Mouse (Mus musculus): ENCODE results near the gene Arl15. TPM values are rescaled to one million over a fixed set of nuclear protein-coding genes. Genes with fewer than 3 reads are reported as not detected.

Arl15 gene
- polyA plus RNA-seq, 1 experiment from 2014 or later: 12.9 TPM

GRCm38 (mm10) chr13:113918668-113919067 is 124.4 kb downstream of the Arl15 start:
- no peak for DNase-seq (ENCODE audit: low spot score)
- no peak overlapping the region for H3K27ac ChIP-seq
- H3K9me3 ChIP-seq (replicated peaks): no peaks in the 10 kb centered on the region
- H3K4me3 ChIP-seq: no peak overlapping the region
- peaks cover 8% of the 10 kb centered on the region for H3K4me1 ChIP-seq
- H3K36me3 ChIP-seq: 0 out of 2 replicates have a peak, but pooled peaks cover 3% of the 10 kb centered on the region
- 95% methylated on average over 7 of the region's 7 CpGs for WGBS
- H3K27me3 ChIP-seq (ENCODE audit: low read depth, poor library complexity, severe bottlenecking): no peaks in the 10 kb centered on the region

GRCm38 (mm10) chr13:113935697-113936096 is 141.4 kb downstream of the Arl15 start:
- H3K36me3 ChIP-seq: no peaks in the 10 kb centered on the region
- H3K27ac ChIP-seq: no peak overlapping the region
- no peak for DNase-seq (ENCODE audit: low spot score)
- 91% methylated on average over 4 of the region's 4 CpGs for WGBS
- H3K4me1 ChIP-seq: peaks cover 9% of the 10 kb centered on the region
- no peak overlapping the region for H3K4me3 ChIP-seq
- no peaks in the 10 kb centered on the region for H3K9me3 ChIP-seq (replicated peaks)
- H3K27me3 ChIP-seq (ENCODE audit: low read depth, poor library complexity, severe bottlenecking): no peaks in the 10 kb centered on the region

- Histone ChIP-seq H3K4me3 (no peak overlapping the region), H3K36me3 (no peaks in the 10 kb centered on the region), H3K4me1 (peaks cover 9% of the 10 kb centered on the region), H3K27ac (no peak overlapping the region), H3K27me3 (ENCODE audit: low read depth, poor library complexity, severe bottlenecking) (no peaks in the 10 kb centered on the region), H3K9me3 (replicated peaks) (no peaks in the 10 kb centered on the region)
- DNase-seq (ENCODE audit: low spot score): no peak
- WGBS: 97% methylated on average over 5 of the region's 5 CpGs
Observed at GRCm38 (mm10) chr13:113937231-113937630, 142.9 kb downstream of the Arl15 start.

GRCm38 (mm10) chr13:113938561-113938960 is 144.3 kb downstream of the Arl15 start:
- H3K27ac ChIP-seq: no peak overlapping the region
- peaks cover 9% of the 10 kb centered on the region for H3K4me1 ChIP-seq
- no peak overlapping the region for H3K4me3 ChIP-seq
- no peaks in the 10 kb centered on the region for H3K36me3 ChIP-seq
- H3K27me3 ChIP-seq (ENCODE audit: low read depth, poor library complexity, severe bottlenecking): no peaks in the 10 kb centered on the region
- peak; percentile 44 for DNase-seq (ENCODE audit: low spot score)
- WGBS: 48% methylated on average over 9 of the region's 9 CpGs
- H3K9me3 ChIP-seq (replicated peaks): no peaks in the 10 kb centered on the region

- 92% methylated on average over 10 of the region's 10 CpGs for WGBS
- no peak for DNase-seq (ENCODE audit: low spot score)
Observed at GRCm38 (mm10) chr13:113939097-113939496, 144.8 kb downstream of the Arl15 start.

GRCm38 (mm10) chr13:113939681-113940080 is 145.4 kb downstream of the Arl15 start:
- DNase-seq (ENCODE audit: low spot score): no peak
- Histone ChIP-seq H3K4me1 (peaks cover 9% of the 10 kb centered on the region), H3K27me3 (ENCODE audit: low read depth, poor library complexity, severe bottlenecking) (no peaks in the 10 kb centered on the region), H3K36me3 (no peaks in the 10 kb centered on the region), H3K4me3 (no peak overlapping the region), H3K9me3 (replicated peaks) (no peaks in the 10 kb centered on the region), H3K27ac (no peak overlapping the region)
- 86% methylated on average over 3 of the region's 3 CpGs for WGBS

More at GRCm38 (mm10) chr13:113939097-113939496, 144.8 kb downstream of the Arl15 start:
- no peaks in the 10 kb centered on the region for H3K36me3 ChIP-seq
- H3K27ac ChIP-seq: no peak overlapping the region
- H3K4me1 ChIP-seq: peaks cover 9% of the 10 kb centered on the region
- H3K27me3 ChIP-seq (ENCODE audit: low read depth, poor library complexity, severe bottlenecking): no peaks in the 10 kb centered on the region
- H3K4me3 ChIP-seq: no peak overlapping the region
- no peaks in the 10 kb centered on the region for H3K9me3 ChIP-seq (replicated peaks)

GRCm38 (mm10) chr13:113940151-113940550 is 145.8 kb downstream of the Arl15 start:
- Histone ChIP-seq H3K27ac (no peak overlapping the region), H3K27me3 (ENCODE audit: low read depth, poor library complexity, severe bottlenecking) (no peaks in the 10 kb centered on the region), H3K4me3 (no peak overlapping the region), H3K4me1 (peaks cover 9% of the 10 kb centered on the region), H3K36me3 (no peaks in the 10 kb centered on the region), H3K9me3 (replicated peaks) (no peaks in the 10 kb centered on the region)
- no peak for DNase-seq (ENCODE audit: low spot score)
- WGBS: 96% methylated on average over 7 of the region's 7 CpGs

GRCm38 (mm10) chr13:113941943-113942342 is 147.6 kb downstream of the Arl15 start:
- 91% methylated on average over 3 of the region's 3 CpGs for WGBS
- no peaks in the 10 kb centered on the region for H3K27me3 ChIP-seq (ENCODE audit: low read depth, poor library complexity, severe bottlenecking)
- no peaks in the 10 kb centered on the region for H3K36me3 ChIP-seq
- H3K9me3 ChIP-seq (replicated peaks): no peaks in the 10 kb centered on the region
- peaks cover 9% of the 10 kb centered on the region for H3K4me1 ChIP-seq
- H3K4me3 ChIP-seq: no peak overlapping the region
- no peak for DNase-seq (ENCODE audit: low spot score)
- no peak overlapping the region for H3K27ac ChIP-seq

GRCm38 (mm10) chr13:113947546-113947945 is 153.2 kb downstream of the Arl15 start:
- 73% methylated on average over 4 of the region's 4 CpGs for WGBS
- DNase-seq (ENCODE audit: low spot score): no peak
- no peak overlapping the region for H3K4me3 ChIP-seq
- no peaks in the 10 kb centered on the region for H3K9me3 ChIP-seq (replicated peaks)
- peaks cover 6% of the 10 kb centered on the region; the same call in 1 of the 2 replicates for H3K4me1 ChIP-seq
- no peaks in the 10 kb centered on the region for H3K27me3 ChIP-seq (ENCODE audit: low read depth, poor library complexity, severe bottlenecking)
- H3K27ac ChIP-seq: no peak overlapping the region
- H3K36me3 ChIP-seq: no peaks in the 10 kb centered on the region

- 70% methylated on average over 5 of the region's 5 CpGs for WGBS
- H3K36me3 ChIP-seq: no peaks in the 10 kb centered on the region
- H3K27me3 ChIP-seq (ENCODE audit: low read depth, poor library complexity, severe bottlenecking): no peaks in the 10 kb centered on the region
- H3K4me1 ChIP-seq: peaks cover 6% of the 10 kb centered on the region; the same call in 1 of the 2 replicates
- no peak overlapping the region for H3K4me3 ChIP-seq
- DNase-seq (ENCODE audit: low spot score): no peak
- H3K9me3 ChIP-seq (replicated peaks): no peaks in the 10 kb centered on the region
- peak overlapping the region; percentile 47; the same call in 1 of the 2 replicates for H3K27ac ChIP-seq
Observed at GRCm38 (mm10) chr13:113949708-113950107, 155.4 kb downstream of the Arl15 start.

GRCm38 (mm10) chr13:113950131-113950530 is 155.8 kb downstream of the Arl15 start:
- Histone ChIP-seq H3K27me3 (ENCODE audit: low read depth, poor library complexity, severe bottlenecking) (no peaks in the 10 kb centered on the region), H3K27ac (no peak overlapping the region), H3K4me3 (no peak overlapping the region), H3K4me1 (peaks cover 6% of the 10 kb centered on the region; the same call in 1 of the 2 replicates), H3K9me3 (replicated peaks) (no peaks in the 10 kb centered on the region), H3K36me3 (no peaks in the 10 kb centered on the region)
- WGBS: 94% methylated on average over 6 of the region's 6 CpGs
- no peak for DNase-seq (ENCODE audit: low spot score)

- WGBS: 91% methylated on average over 4 of the region's 4 CpGs
- Histone ChIP-seq H3K9me3 (replicated peaks) (no peaks in the 10 kb centered on the region), H3K36me3 (no peaks in the 10 kb centered on the region), H3K27me3 (ENCODE audit: low read depth, poor library complexity, severe bottlenecking) (no peaks in the 10 kb centered on the region), H3K27ac (no peak overlapping the region), H3K4me1 (no peaks in the 10 kb centered on the region), H3K4me3 (no peak overlapping the region)
- no peak for DNase-seq (ENCODE audit: low spot score)
Observed at GRCm38 (mm10) chr13:113957438-113957837, 163.1 kb downstream of the Arl15 start.

- WGBS: 85% methylated on average over 9 of the region's 9 CpGs
- H3K36me3 ChIP-seq: peaks cover 15% of the 10 kb centered on the region
- H3K27me3 ChIP-seq (ENCODE audit: low read depth, poor library complexity, severe bottlenecking): no peaks in the 10 kb centered on the region
- peaks cover 5% of the 10 kb centered on the region; the same call in 1 of the 2 replicates for H3K4me1 ChIP-seq
- no peaks in the 10 kb centered on the region for H3K9me3 ChIP-seq (replicated peaks)
- H3K27ac ChIP-seq: no peak overlapping the region
- no peak for DNase-seq (ENCODE audit: low spot score)
- no peak overlapping the region for H3K4me3 ChIP-seq
Observed at GRCm38 (mm10) chr13:113964945-113965344, 170.6 kb downstream of the Arl15 start.

- Histone ChIP-seq H3K4me1 (peaks cover 44% of the 10 kb centered on the region), H3K9me3 (replicated peaks) (no peaks in the 10 kb centered on the region), H3K27ac (no peak overlapping the region), H3K36me3 (peaks cover 15% of the 10 kb centered on the region), H3K4me3 (no peak overlapping the region), H3K27me3 (ENCODE audit: low read depth, poor library complexity, severe bottlenecking) (no peaks in the 10 kb centered on the region)
- no peak for DNase-seq (ENCODE audit: low spot score)
- 92% methylated on average over 5 of the region's 5 CpGs for WGBS
Observed at GRCm38 (mm10) chr13:113970706-113971105, 176.4 kb downstream of the Arl15 start.
